Mouse (Mus musculus) liver, embryonic 12.5 days (tissue): ENCODE measurements around the gene Dab2ip. TPM values are rescaled to one million over a fixed set of nuclear protein-coding genes. Genes with fewer than 3 reads are reported as not detected.

Source experiments
- ATAC-seq: fragments of 200-750 bp; cut with Nextera tagmentation; 2 replicates; pipeline ENCODE4 v1.8.0; 2017; ENCODE audit warnings: moderate number of reproducible peaks, mild to moderate bottlenecking, moderate library complexity
- H3K27ac ChIP-seq: fragments of 300-500 bp; sonication (generic); 2 replicates; pipeline ENCODE4 v1.5.1; 2016; ENCODE audit warnings: mild to moderate bottlenecking
- H3K27me3 ChIP-seq: fragments of 300-500 bp; sonication (generic); replicated peaks from 2 replicates; pipeline ENCODE4 v1.6.1; 2016; ENCODE audit warnings: mild to moderate bottlenecking, moderate library complexity
- H3K36me3 ChIP-seq: fragments of 300-500 bp; sonication (generic); 2 replicates; pipeline ENCODE4 v1.6.1; 2016; ENCODE audit warnings: mild to moderate bottlenecking, moderate library complexity
- H3K4me1 ChIP-seq: fragments of 300-500 bp; sonication (generic); 2 replicates; pipeline ENCODE4 v1.6.1; 2016
- H3K4me2 ChIP-seq: fragments of 300-500 bp; sonication (generic); 2 replicates; pipeline ENCODE4 v1.6.1; 2016; ENCODE audit warnings: mild to moderate bottlenecking, moderate library complexity
- H3K4me3 ChIP-seq: fragments of 300-500 bp; sonication (generic); 2 replicates; pipeline ENCODE4 v1.5.1; 2016; ENCODE audit warnings: mild to moderate bottlenecking, moderate library complexity
- H3K9ac ChIP-seq: fragments of 300-500 bp; sonication (generic); 2 replicates; pipeline ENCODE4 v1.6.1; 2016; ENCODE audit warnings: mild to moderate bottlenecking, moderate library complexity
- H3K9me3 ChIP-seq: fragments of 300-500 bp; sonication (generic); replicated peaks from 2 replicates; pipeline ENCODE4 v1.6.1; 2016; ENCODE audit warnings: mild to moderate bottlenecking, moderate library complexity
- WGBS: fragments of 180-500 bp; shearing (Covaris S2); methylation state at CpG from one replicate; pipeline ENCODE4 v1.1.7; 2016; ENCODE audit not compliant: insufficient replicate concordance; 5-methylcytosine and 5-hydroxymethylcytosine counted together
- polyA plus RNA-seq: library from polyadenylated mRNA; unstranded; fragments of >200 nt; fragmentation: Nextera tagmentation; extraction: Ambion mirVana; gene quantifications from 2 replicates; pipeline ENCODE4 v1.2.1, GENCODE M21; 2016

Gene Dab2ip
- polyA plus RNA-seq, 1 experiment from 2014 or later, result 8.6 TPM

GRCm38 (mm10) chr2:35565051-35565836 lies 7.2 kb downstream of the Dab2ip start:
- Histone ChIP-seq H3K27ac (no peak overlapping the region), H3K36me3 (no peaks in the 10 kb centered on the region), H3K27me3 (peaks cover 7% of the 10 kb centered on the region; the same call in 1 of the 2 replicates), H3K4me3 (no peak overlapping the region), H3K9me3 (no peaks in the 10 kb centered on the region), H3K4me2 (no peak overlapping the region), H3K9ac (no peak overlapping the region), H3K4me1 (peaks cover 6% of the 10 kb centered on the region; the same call in 1 of the 2 replicates)
- 56% methylated on average over 6 of the region's 6 CpGs for WGBS
- no peak for ATAC-seq

GRCm38 (mm10) chr2:35566957-35567693 lies 9.1 kb downstream of the Dab2ip start:
- 65% methylated on average over 11 of the region's 11 CpGs for WGBS
- H3K4me1 ChIP-seq, result peaks cover 6% of the 10 kb centered on the region; the same call in 1 of the 2 replicates

GRCm38 (mm10) chr2:35567694-35568149 lies 9.7 kb downstream of the Dab2ip start:
- no peak overlapping the region for H3K4me2 ChIP-seq
- no peak overlapping the region for H3K9ac ChIP-seq
- no peak overlapping the region for H3K4me3 ChIP-seq
- WGBS, result 64% methylated on average over 4 of the region's 4 CpGs
- no peak overlapping the region for H3K27ac ChIP-seq
- H3K4me1 ChIP-seq, result peaks cover 6% of the 10 kb centered on the region; the same call in 1 of the 2 replicates
- H3K27me3 ChIP-seq, result no peaks in the 10 kb centered on the region
- no peaks in the 10 kb centered on the region for H3K36me3 ChIP-seq
- no peak for ATAC-seq
- H3K9me3 ChIP-seq, result no peaks in the 10 kb centered on the region

More at GRCm38 (mm10) chr2:35566957-35567693, 9.1 kb downstream of the Dab2ip start:
- Histone ChIP-seq H3K4me2 (no peak overlapping the region), H3K9me3 (no peaks in the 10 kb centered on the region), H3K27me3 (no peaks in the 10 kb centered on the region), H3K27ac (no peak overlapping the region), H3K4me3 (no peak overlapping the region), H3K36me3 (no peaks in the 10 kb centered on the region), H3K9ac (no peak overlapping the region)
- ATAC-seq, result no peak

GRCm38 (mm10) chr2:35570743-35571142 lies 12.7 kb downstream of the Dab2ip start:
- Histone ChIP-seq H3K9me3 (no peaks in the 10 kb centered on the region), H3K4me1 (peaks cover 10% of the 10 kb centered on the region; the same call in 1 of the 2 replicates), H3K36me3 (no peaks in the 10 kb centered on the region), H3K4me2 (no peak overlapping the region), H3K4me3 (no peak overlapping the region), H3K27ac (no peak overlapping the region), H3K9ac (no peak overlapping the region), H3K27me3 (peaks cover 3% of the 10 kb centered on the region; the same call in 1 of the 2 replicates)
- no peak for ATAC-seq
- WGBS, result 60% methylated on average over 4 of the region's 4 CpGs

GRCm38 (mm10) chr2:35574643-35575042 lies 16.6 kb downstream of the Dab2ip start:
- H3K36me3 ChIP-seq, result no peaks in the 10 kb centered on the region
- no peak overlapping the region for H3K4me3 ChIP-seq
- WGBS, result 16% methylated on average over 1 of the region's 1 CpGs
- no peak overlapping the region for H3K9ac ChIP-seq
- H3K9me3 ChIP-seq, result no peaks in the 10 kb centered on the region
- no peak for ATAC-seq
- H3K4me1 ChIP-seq, result 0 out of 2 replicates have a peak, but pooled peaks cover 4% of the 10 kb centered on the region
- no peak overlapping the region for H3K27ac ChIP-seq
- peaks cover 37% of the 10 kb centered on the region for H3K27me3 ChIP-seq
- no peak overlapping the region for H3K4me2 ChIP-seq

- no peaks in the 10 kb centered on the region for H3K36me3 ChIP-seq
- H3K4me1 ChIP-seq, result 0 out of 2 replicates have a peak, but pooled peaks cover 4% of the 10 kb centered on the region
- ATAC-seq, result no peak
- 59% methylated on average over 3 of the region's 3 CpGs for WGBS
- H3K4me2 ChIP-seq, result no peak overlapping the region
- peaks cover 57% of the 10 kb centered on the region for H3K27me3 ChIP-seq
- H3K27ac ChIP-seq, result no peak overlapping the region
- H3K4me3 ChIP-seq, result no peak overlapping the region
- H3K9ac ChIP-seq, result no peak overlapping the region
- no peaks in the 10 kb centered on the region for H3K9me3 ChIP-seq
These were observed 18.6 kb downstream of the Dab2ip start for GRCm38 (mm10) chr2:35576675-35577074.

GRCm38 (mm10) chr2:35580111-35580510 lies 22.0 kb downstream of the Dab2ip start:
- H3K4me1 ChIP-seq, result no peaks in the 10 kb centered on the region
- H3K27me3 ChIP-seq, result peaks cover 89% of the 10 kb centered on the region
- H3K4me2 ChIP-seq, result no peak overlapping the region
- no peak overlapping the region for H3K9ac ChIP-seq
- no peaks in the 10 kb centered on the region for H3K9me3 ChIP-seq
- no peak overlapping the region for H3K4me3 ChIP-seq
- H3K36me3 ChIP-seq, result no peaks in the 10 kb centered on the region
- ATAC-seq, result no peak
- WGBS, result 50% methylated on average over 4 of the region's 4 CpGs
- no peak overlapping the region for H3K27ac ChIP-seq

GRCm38 (mm10) chr2:35581501-35582340 lies 23.7 kb downstream of the Dab2ip start:
- ATAC-seq, result 0 out of 2 replicates have a peak, but pooled peaks have one; percentile 24
- no peaks in the 10 kb centered on the region for H3K9me3 ChIP-seq
- 1% methylated on average over 75 of the region's 76 CpGs for WGBS
- peaks cover 99% of the 10 kb centered on the region for H3K27me3 ChIP-seq
- H3K4me1 ChIP-seq, result no peaks in the 10 kb centered on the region
- H3K4me2 ChIP-seq, result peak overlapping the region; percentile 66
- no peaks in the 10 kb centered on the region for H3K36me3 ChIP-seq
- H3K9ac ChIP-seq, result peak overlapping the region; percentile 54; the same call in 1 of the 2 replicates
- 0 out of 2 replicates have a peak overlapping the region, but pooled peaks have one; percentile 38 for H3K27ac ChIP-seq
- peak overlapping the region; percentile 43 for H3K4me3 ChIP-seq

- H3K4me2 ChIP-seq, result peak overlapping the region; percentile 66
- no peaks in the 10 kb centered on the region for H3K4me1 ChIP-seq
- H3K9me3 ChIP-seq, result no peaks in the 10 kb centered on the region
- H3K36me3 ChIP-seq, result no peaks in the 10 kb centered on the region
- H3K9ac ChIP-seq, result no peak overlapping the region
- WGBS, result 2% methylated on average over 46 of the region's 46 CpGs
- peak overlapping the region; percentile 43 for H3K4me3 ChIP-seq
- H3K27me3 ChIP-seq, result peaks cover 99% of the 10 kb centered on the region
- ATAC-seq, result peak; percentile 66
- H3K27ac ChIP-seq, result no peak overlapping the region
These were observed 24.4 kb downstream of the Dab2ip start for GRCm38 (mm10) chr2:35582341-35582941.

GRCm38 (mm10) chr2:35583406-35583805 lies 25.3 kb downstream of the Dab2ip start:
- peaks cover 9% of the 10 kb centered on the region; the same call in 1 of the 2 replicates for H3K4me1 ChIP-seq
- H3K27me3 ChIP-seq, result peaks cover 99% of the 10 kb centered on the region

GRCm38 (mm10) chr2:35584011-35584410 lies 25.9 kb downstream of the Dab2ip start:
- peaks cover 99% of the 10 kb centered on the region for H3K27me3 ChIP-seq
- H3K4me1 ChIP-seq, result peaks cover 11% of the 10 kb centered on the region; the same call in 1 of the 2 replicates
- WGBS, result 78% methylated on average over 3 of the region's 3 CpGs
- no peak for ATAC-seq
- no peaks in the 10 kb centered on the region for H3K36me3 ChIP-seq
- no peaks in the 10 kb centered on the region for H3K9me3 ChIP-seq
- no peak overlapping the region for H3K4me3 ChIP-seq
- no peak overlapping the region for H3K27ac ChIP-seq
- no peak overlapping the region for H3K4me2 ChIP-seq
- no peak overlapping the region for H3K9ac ChIP-seq

More at GRCm38 (mm10) chr2:35583406-35583805, 25.3 kb downstream of the Dab2ip start:
- Histone ChIP-seq H3K4me2 (peak overlapping the region; percentile 66), H3K27ac (no peak overlapping the region), H3K36me3 (no peaks in the 10 kb centered on the region), H3K9me3 (no peaks in the 10 kb centered on the region), H3K4me3 (no peak overlapping the region), H3K9ac (no peak overlapping the region)
- whole genome bisulfite sequencing, result 59% methylated on average over 5 of the region's 5 CpGs
- no peak for ATAC-seq
